Mouse (Mus musculus): ENCODE measurements around the gene Traip.
A peak's percentile ranks its signal among the peaks of the same experiment; 100 is the strongest.

Traip gene

DNA sequence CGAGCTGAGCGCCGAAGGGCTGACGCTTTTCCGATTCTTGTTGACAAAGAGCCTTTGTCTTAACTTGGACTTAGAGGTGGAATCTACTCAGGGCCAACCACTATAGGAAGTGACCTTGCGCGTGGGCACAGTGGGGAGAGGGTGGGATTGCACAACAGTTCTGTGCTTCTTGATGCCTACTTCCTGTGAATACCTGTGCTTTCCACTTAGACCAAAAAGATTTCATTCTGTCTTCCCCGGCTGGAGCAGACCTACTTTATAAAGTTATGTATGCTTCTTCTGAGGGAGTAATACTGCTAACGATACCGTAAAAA is at the start of gene Traip:
Gene Traip, plus strand, starts transcription at position 215 of the 314 bp plus-strand sequence.
- DNase-seq (ENCODE audit: low spot score) = no peak

DNA sequence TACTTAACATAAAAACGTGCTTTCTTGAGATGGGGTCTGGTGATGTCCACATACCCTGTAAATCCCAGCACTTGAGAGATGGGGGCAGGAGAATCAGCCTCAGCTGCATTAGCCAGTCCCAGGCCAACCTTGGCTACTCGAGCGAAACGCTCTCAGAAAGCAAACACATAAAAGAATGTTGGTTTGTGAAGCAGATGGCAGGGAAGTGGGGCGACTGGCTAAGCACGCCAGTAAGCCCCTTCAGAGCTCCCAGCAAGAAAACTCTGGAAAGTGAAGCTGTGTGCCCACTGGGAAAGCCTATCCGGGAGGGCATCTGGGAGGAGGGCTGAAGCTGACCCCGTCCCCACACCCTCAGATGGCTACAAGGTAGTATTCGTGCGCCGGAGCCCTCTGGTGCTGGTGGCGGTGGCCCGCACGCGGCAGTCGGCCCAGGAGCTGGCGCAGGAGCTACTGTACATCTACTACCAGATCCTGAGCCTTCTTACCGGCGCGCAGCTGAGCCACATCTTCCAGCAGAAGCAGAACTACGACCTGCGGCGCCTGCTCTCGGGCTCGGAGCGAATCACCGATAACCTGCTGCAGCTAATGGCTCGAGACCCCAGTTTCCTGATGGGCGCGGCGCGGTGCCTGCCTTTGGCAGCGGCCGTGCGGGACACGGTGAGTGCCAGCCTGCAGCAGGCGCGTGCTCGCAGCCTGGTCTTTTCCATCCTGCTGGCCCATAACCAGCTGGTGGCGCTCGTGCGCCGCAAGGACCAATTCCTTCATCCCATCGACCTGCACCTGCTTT is 48.9 kb upstream of the Traip start:
- no peak for DNase-seq (ENCODE audit: low spot score)

DNA sequence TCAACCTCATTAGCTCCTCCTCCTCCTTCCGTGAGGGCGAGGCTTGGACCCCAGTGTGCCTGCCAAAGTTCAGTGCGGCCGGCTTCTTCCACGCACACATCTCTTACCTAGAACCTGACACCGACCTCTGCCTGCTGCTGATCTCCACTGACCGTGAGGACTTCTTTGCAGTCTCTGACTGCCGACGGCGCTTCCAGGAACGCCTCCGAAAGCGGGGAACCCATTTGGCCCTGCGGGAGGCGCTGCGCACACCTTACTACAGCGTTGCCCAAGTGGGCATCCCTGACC is 48.4 kb upstream of the Traip start:
- DNase-seq (ENCODE audit: low spot score) = no peak

DNA sequence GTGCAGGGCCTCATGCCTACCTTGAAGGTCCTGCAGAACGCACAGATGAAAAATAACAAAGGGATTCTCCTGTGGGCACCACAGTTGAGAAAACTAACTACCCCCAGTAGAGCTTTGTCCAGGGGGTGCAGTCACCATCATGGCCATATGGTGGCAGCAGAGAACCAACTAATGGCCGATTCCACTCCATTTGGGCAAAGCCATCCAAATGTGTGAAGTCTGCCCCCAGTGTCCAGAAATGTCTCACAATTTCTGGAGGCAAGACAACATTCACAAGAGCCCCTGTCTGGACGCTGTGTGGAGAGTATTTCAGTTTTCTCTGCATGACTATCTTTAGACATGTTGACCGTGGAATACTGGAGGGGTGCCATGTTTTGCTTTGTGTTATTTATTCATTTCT is 45.2 kb upstream of the Traip start:
- peak; percentile 65 for DNase-seq (ENCODE audit: low spot score)

DNA sequence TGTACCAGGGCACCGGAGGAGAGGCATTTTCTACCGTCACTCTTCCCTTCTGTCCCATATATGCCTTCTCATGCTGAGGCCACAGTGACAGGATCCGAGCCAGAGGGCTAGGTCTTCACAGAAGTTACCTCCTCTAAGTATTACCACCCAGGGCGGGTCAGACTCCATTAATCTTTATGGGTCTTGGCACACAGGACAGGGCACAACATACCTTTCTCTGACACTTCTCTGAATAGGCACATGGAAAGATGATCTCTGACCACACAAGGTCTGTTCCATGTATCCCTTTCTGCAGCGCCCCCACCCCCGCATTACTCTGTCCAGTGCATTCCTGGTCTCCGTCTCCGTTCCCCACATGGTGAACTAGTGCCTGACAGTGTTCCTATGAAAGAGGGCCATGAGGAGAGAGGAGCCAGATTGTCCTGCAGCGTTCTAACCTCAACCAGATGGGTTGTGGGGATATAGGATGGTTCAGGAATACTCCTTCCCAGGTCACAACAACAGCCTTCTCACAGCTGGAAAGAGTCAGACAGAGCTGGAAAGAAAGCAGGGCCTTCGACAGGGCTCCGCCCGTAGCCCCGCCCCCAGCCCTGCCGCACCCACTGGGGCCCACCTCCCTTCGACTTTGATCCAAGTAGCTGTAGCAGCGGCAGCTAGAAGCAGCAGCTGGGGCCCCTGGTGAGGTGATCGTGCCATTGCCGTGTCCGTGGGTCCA is 43.5 kb upstream of the Traip start, which contains the start of gene Mst1r:
Gene Mst1r, plus strand, starts transcription at position 622 of the 715 bp plus-strand sequence.
- DNase-seq (ENCODE audit: low spot score) = peak; percentile 69

DNA sequence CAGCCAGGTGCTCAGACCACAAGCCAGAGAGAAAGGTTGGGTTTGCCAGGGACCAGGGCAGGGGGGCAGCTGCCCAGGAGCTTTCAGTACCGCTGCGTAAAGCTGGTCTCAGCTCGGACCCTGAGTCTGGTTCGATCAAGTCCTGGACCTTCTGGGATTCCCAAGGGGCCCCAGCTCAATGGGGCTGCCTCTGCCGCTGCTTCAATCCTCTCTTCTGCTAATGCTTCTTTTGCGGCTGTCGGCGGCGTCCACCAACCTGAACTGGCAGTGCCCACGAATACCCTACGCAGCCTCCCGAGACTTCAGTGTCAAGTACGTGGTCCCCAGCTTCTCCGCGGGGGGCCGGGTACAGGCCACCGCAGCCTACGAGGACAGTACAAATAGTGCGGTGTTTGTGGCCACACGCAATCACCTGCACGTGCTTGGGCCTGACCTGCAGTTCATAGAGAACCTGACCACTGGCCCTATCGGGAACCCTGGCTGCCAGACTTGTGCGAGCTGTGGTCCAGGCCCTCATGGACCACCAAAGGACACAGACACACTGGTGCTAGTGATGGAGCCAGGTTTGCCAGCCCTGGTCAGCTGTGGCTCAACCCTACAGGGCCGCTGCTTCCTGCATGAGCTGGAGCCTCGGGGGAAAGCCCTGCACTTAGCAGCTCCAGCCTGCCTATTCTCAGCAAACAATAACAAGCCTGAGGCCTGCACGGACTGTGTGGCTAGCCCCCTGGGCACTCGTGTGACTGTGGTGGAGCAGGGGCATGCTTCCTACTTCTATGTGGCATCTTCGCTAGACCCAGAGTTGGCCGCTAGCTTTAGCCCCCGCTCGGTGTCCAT is 42.8 kb upstream of the Traip start:
- no peak for DNase-seq (ENCODE audit: low spot score)

DNA sequence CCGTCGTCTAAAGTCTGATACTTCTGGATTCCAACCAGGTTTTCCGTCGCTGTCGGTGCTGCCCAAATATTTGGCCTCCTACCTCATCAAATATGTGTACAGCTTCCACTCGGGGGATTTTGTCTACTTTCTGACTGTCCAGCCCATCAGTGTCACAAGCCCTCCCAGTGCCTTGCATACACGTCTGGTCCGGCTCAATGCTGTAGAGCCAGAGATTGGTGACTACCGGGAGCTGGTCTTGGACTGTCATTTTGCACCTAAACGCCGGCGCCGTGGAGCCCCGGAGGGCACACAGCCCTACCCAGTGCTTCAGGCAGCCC is 42.2 kb upstream of the Traip start:
- DNase-seq (ENCODE audit: low spot score) = no peak

DNA sequence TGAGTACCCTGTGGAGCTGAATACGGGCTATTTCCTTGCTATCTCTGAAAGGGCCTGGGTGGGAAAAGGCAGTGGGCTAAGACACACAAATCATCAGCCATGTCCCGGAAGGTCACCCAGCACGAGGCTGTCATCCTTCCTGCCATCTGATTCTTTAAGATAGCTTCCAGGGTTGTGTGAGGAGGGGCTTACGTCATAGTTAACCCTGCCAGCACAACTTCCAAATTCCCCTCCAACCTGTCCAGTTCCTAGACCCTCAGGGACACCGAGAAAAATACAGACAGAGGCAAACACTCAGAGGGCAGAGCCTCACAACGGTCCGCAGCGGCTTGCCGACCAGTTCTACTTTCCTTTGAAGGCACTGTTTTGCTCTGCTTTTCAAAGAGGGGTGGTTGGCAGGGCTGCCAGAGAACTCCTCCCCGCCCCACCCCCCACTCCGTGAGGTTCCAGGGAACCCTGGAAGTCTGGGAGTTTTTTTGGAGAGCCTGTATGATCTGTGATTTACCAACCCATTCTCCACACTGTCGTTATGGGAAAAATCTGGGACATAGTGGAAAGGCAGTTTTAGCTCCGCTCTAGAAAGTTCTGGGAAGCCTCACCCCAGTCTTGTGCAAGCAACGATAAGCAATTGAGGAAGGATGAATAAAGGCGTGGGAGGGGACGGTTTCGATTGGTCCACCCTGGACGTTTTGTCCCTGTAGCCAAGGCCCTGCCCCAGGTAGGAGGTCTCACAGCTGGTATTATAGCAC is 41.4 kb upstream of the Traip start:
- no peak for DNase-seq (ENCODE audit: low spot score)

DNA sequence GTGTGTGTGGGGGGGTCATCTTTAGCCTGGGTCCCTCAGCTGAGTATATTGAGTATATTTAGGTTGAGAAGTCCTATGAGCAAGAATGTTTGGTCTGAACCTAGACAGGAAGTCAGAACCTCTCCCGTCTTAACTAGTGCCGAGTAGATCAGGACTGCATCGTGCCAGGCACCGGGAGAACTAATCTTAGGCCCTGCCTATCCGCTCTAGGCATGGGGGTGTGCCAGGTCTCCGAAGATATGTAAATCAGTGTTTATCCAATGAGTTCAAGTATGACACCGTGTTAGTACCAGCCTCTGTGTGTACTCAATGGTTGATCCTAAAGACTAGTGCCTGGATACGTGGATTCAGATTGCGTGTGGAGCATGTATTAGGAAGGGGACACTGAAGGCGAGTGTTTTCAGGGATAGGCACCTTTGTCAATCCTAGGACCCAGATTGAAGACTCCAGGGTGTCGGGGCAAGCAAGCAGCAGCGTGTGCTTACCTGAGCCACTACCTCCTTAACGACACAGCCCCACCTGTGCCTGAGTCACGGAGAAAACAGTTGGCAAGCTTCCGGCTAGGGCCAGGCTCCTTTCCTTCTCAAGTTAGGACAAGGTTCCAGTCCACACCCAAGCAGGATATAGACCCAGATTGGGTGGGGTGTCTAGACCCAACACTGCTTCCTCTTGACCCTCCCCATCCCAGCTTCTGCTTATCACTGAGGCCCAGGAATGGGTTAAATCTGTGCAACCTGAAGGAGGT is 39.7 kb upstream of the Traip start:
- no peak for DNase-seq (ENCODE audit: low spot score)

DNA sequence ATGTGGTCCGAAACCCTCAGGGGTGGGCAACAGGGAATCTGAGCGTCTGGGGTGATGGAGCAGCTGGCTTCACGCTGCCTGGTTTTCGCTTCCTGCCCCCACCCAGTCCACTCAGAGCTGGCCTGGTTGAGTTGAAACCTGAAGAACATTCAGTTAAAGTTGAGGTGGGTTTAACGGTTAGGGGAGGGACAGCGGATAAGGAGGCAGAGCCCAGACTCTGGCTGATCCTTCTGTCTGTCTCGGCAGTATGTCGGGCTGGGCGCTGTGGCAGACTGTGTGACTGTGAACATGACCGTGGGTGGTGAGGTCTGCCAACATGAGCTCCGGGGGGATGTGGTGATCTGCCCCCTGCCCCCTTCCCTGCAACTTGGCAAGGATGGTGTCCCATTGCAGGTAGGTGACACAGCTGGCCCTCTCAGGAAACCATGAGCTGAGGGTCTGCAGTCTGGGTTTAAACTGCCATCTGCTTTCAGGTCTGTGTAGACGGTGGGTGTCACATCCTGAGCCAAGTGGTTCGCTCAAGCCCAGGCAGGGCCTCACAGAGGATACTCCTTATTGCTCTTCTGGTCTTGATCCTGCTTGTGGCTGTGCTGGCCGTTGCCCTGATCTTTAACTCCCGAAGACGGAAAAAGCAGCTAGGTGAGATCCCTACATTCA is 35.0 kb upstream of the Traip start:
- DNase-seq (ENCODE audit: low spot score) = no peak

DNA sequence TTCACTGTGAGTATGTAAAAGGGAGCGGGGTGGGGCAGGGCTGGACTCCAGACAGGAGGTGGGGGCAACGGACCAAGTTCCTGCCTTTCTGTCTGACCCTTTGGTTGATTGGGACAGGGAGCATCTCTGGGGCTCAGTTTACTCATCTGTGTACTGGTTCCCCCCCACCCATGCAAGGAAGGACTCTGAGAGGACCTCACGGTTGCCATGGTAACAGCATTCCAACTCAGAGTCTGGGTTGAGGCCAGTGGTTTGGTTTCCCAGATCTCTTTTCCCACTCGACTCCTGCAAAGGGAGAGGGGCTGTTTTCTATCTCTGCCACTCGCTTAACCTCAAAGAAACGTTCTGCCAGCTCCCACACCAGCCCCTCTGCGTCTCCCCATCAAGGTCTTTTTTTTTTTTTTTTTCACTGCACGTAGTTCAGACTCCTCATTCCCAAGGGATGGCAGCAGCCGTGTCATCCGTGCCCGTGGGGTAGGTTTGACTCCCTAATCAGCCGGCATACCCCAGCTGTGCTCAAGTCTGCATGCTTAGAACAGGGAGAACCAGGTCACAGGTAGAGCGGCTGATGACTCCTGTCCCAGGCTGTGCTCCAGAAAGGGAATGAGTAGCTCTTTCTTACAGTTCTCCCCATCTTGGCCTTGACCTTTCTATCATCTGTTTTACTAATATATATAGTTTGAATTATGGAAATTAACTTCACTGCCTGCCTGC is 31.9 kb upstream of the Traip start:
- DNase-seq (ENCODE audit: low spot score) = no peak

DNA sequence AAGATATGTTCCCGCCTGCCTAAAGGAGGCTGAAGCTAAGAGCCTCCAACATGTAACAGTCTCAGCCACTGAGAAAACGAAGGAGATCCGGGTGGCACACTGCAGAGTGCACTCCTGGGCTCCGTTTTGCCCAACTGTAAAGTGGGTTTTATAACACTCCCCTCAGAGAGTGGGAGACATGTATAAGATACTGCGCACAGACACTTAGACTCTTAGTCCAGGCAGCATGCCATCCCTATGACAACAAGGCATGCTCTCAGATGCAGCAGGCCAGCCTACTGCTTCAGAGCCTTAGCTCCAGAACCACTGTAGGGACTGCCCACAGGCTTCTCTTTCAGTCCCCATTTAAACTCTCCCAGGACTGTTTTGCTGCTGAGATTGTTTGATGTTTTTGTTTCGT is 31.1 kb upstream of the Traip start:
- no peak for DNase-seq (ENCODE audit: low spot score)

DNA sequence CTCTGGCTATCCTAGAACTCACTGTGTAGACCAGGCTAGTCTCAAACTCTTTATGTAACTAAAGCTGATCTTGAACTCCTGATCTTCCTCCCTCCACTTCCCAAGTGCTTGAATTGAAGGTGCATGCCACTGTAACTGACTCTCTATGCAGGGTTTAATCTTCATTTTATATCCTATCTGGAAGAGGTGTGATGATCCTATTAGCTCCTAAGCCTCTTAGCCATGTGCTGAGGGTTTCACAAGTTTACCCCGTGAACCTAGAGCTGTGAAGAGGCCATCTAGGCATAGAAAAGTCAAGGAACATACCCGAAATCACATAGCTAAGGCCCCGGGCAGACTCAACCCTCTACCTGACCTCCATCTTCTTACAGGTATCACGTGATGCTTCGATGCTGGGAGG is 30.5 kb upstream of the Traip start:
- no peak for DNase-seq (ENCODE audit: low spot score)

DNA sequence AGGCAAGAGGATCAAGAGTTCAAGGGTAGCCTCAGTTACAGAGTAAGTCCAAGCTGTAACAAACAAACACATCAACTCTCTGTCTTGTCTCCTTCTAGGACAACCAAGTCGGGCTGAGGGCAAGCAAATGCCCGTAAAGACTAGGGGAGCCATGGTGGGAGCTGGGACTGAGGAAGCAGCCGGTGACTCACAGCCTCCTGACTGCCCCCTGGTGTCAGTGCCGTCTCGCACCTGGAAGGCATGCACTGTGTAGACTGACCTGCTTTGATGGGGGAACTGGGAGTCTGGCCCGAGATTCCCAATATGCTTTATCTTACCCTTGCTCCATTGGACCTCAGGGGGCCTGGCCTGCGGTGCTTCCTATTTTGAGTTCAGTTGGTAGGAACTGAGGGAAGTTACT is 26.9 kb upstream of the Traip start:
- DNase-seq (ENCODE audit: low spot score) = no peak

DNA sequence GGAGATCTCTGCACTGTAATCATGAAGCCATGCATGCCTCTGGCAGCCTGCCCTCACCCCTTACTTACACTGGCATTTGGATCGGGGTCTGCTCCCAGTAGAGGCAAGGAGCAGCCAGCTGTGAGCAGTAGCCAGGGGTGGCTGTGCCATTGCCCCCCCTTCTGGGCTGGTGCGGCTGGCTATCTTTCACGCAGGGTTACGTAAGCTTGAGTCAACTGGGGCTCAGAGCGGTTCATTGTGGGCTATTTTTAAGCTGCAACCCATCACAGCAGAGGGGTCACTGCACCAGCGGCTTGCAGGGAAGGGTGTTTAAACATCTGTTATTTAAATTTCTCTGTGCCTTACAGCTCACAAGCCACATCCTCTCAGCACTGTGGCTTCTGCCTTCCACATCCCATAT is 26.0 kb upstream of the Traip start:
- no peak for DNase-seq (ENCODE audit: low spot score)

DNA sequence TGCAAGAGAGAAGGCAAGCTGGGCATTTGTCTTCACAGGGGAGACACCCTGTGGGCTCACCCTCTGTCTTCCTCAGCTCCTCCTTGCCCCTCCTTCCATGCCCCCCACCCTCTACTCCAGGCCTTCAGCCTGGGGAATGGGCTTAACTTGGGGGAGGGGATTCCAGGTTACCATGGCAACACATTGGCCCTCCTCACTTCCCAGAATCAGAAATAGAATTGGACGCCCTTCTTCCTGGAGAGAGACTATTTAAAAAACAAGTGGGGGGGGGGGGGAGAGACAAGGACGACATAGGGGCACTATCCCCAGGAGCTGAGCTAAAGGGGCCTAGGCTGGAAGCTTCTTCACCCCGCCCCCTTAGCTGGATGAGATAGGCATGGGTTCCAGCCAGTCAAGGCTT is 24.7 kb upstream of the Traip start:
- no peak for DNase-seq (ENCODE audit: low spot score)

DNA sequence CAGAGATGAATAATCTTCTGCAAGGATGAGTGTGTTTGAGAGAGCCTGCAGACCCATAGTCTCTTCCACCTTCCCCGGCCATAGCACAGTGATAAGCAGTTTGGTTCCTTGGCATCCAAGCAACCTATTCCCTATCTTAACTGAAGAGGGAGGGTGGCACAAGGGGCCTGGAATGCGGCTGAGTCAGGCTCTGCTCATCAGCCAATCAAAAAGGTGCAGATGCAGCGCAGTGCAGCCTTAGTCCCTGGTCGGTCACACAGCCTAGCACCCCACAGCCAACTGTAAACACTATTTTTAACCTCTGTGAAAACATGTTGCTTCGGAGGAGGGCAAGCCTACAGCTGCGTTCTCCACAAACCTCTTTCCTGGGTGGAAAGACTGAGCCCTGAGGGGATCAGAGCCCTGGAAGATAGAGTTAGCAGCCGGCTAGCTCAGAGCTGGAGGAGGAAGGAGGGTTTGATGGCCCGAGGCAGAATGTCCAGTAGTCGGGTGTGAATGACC is 23.0 kb upstream of the Traip start:
- no peak for DNase-seq (ENCODE audit: low spot score)

DNA sequence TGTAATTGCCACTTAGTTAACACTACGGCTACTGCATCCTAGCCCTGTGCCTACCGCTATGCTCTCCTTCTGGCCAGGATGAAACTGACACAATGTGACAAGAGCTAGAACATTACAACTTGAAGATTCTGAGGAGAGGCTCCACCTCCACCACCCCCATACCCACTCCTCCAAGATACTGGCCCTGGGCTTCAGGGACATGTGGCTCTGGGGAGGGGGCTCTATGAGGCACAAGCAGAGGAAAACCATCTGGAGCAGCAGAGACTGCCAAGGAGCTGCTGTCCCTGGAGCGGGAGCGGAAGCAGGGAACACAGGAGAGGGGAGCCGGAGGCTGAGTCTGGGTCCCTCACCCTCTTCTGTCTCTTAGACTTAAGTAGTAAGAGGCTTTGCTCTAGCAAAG is 22.2 kb upstream of the Traip start:
- DNase-seq (ENCODE audit: low spot score) = no peak

DNA sequence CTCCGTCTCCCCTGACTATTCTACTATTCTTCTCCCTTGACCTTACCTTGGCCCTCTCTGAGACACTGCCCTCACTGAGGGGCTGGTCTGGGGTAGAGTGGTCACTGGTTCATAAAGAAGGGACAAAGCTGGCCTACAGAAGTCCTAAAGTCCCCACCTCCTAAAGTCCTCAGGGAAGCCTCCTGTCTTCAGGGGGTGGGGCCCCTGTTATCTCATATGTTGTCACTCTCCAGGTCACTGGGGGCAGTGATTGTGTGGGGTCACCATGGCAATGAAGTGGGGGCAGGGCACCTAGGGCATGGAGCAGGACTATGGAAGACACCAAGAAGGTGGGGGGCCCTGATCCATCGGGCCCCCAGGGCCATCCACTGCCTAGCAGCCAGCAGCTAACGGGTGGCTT is 21.8 kb upstream of the Traip start, which contains the start of gene Actl11:
Gene Actl11, plus strand, starts transcription at position 301 of the 400 bp plus-strand sequence.
- DNase-seq (ENCODE audit: low spot score) = no peak

DNA sequence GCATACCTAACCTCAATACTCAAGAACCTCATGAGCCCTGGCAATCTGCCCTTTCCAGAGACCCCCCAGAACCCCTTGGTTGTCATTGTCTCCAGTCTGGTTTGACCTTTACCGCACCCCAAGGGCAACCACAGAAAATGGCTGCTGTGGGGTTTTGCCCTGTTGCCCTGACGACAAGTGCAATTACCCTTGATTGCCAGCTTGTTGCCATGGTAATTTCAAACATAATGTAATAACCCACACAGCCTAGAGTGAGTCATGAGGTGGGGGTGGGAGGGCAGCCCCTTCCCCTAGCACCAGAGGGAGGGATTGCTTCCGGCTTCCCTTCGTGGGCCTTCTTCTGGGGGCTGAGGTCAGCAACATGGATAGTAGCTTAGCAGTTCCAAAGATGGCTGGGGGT is 17.7 kb upstream of the Traip start:
- no peak for DNase-seq (ENCODE audit: low spot score)

Data from ovary, adult 18-20 months (tissue).